Mouse (Mus musculus) liver, adult 2 months (tissue): ENCODE results near the gene Runx2. TPM values are rescaled to one million over a fixed set of nuclear protein-coding genes. Genes with fewer than 3 reads are reported as not detected.

Experiments used
- DNase-seq: peaks from one replicate; pipeline ENCODE4 v3.0.0-alpha.2; 2011; ENCODE audit warnings: low read depth, low spot score; ENCODE audit errors: extremely low read depth
- H3K27ac ChIP-seq: fragments of 200-500 bp; replicated peaks from 2 replicates; pipeline ENCODE4 v1.5.1; 2012; ENCODE audit warnings: low read depth, mild to moderate bottlenecking, control low read depth, inconsistent platforms, low read length; ENCODE audit not compliant: insufficient read depth
- H3K27me3 ChIP-seq: fragments of 200-500 bp; 2 replicates; pipeline ENCODE4 v1.6.1; 2012; ENCODE audit warnings: mild to moderate bottlenecking, moderate library complexity, low read length, inconsistent platforms; ENCODE audit not compliant: control insufficient read depth, insufficient read depth
- H3K36me3 ChIP-seq: fragments of 200-500 bp; 2 replicates; pipeline ENCODE4 v1.6.1; 2012; ENCODE audit warnings: low read length, inconsistent platforms; ENCODE audit not compliant: control insufficient read depth, insufficient read depth
- H3K4me1 ChIP-seq: fragments of 200-500 bp; 2 replicates; pipeline ENCODE4 v1.6.1; 2011; ENCODE audit warnings: low read length; ENCODE audit not compliant: control insufficient read depth, insufficient read depth
- H3K4me3 ChIP-seq: fragments of 200-500 bp; 2 replicates; pipeline ENCODE4 v1.5.1; 2011; ENCODE audit warnings: low read depth, mild to moderate bottlenecking, control low read depth, low read length, moderate library complexity; ENCODE audit not compliant: insufficient read depth
- H3K79me2 ChIP-seq: fragments of 200-500 bp; 2 replicates; pipeline ENCODE4 v1.6.1; 2012; ENCODE audit warnings: inconsistent platforms, mild to moderate bottlenecking, low read length, moderate library complexity; ENCODE audit not compliant: control insufficient read depth, insufficient read depth
- H3K9ac ChIP-seq: fragments of 200-500 bp; 2 replicates; pipeline ENCODE4 v1.6.1; 2012; ENCODE audit warnings: low read depth, mild to moderate bottlenecking, control low read depth, inconsistent platforms, low read length
- CTCF ChIP-seq: fragments of 200-500 bp; IDR thresholded peaks from 2 replicates; pipeline ENCODE4 v1.5.1; 2011; ENCODE audit warnings: low read depth, low read length, control low read depth
- POLR2A ChIP-seq: fragments of 200-500 bp; IDR thresholded peaks from 2 replicates; pipeline ENCODE4 v1.6.1; 2011; ENCODE audit warnings: low read length, control low read depth; ENCODE audit not compliant: insufficient read depth; ENCODE audit errors: extremely low read depth
- WGBS: fragments of 180-500 bp; shearing (Covaris S2); methylation state at CpG from one replicate; pipeline ENCODE4 v1.1.7; 2018; 5-methylcytosine and 5-hydroxymethylcytosine counted together
- polyA plus RNA-seq: library from polyadenylated mRNA; depleted of rRNA; stranded (reverse); fragments of >200 nt; gene quantifications from 2 replicates; pipeline ENCODE4 v1.2.3, GENCODE M21; 2012; rRNA removed
- total RNA-seq: library from RNA; depleted of rRNA; stranded (reverse); fragments of >200 nt; gene quantifications from 2 replicates; pipeline ENCODE4 v1.2.3, GENCODE M21; 2014; rRNA removed

The Runx2 gene
- total and polyA plus RNA-seq, 2 experiments: 0.09 to 0.21 TPM

DNA sequence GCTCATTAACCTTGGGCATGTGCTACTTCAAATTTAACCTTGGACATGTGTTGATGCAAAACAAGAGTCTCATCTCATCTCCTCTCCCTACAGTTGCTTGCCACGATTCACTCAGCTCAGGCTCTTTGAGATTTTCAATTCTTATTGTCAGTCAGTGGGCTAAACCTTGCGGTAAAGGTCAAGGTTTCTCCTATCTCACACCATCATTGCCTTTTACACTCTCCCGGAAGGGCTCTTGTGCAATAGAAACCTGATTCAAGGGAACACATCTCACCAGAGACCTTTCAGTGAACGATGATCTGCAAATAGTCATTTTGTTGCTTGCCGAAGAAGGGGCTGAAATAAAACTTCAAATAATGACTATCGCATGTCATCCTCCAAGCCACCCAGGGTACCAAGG lies 354.4 kb downstream of the Runx2 start:
- Histone ChIP-seq H3K27ac (no peak overlapping the region), H3K79me2 (no peaks in the 10 kb centered on the region), H3K4me3 (no peak overlapping the region), H3K36me3 (no peaks in the 10 kb centered on the region), H3K27me3 (0 out of 2 replicates have a peak, but pooled peaks cover 3% of the 10 kb centered on the region), H3K4me1 (no peaks in the 10 kb centered on the region), H3K9ac (no peak overlapping the region)
- WGBS: 63% methylated on average over 6 of the region's 6 CpGs
- TF ChIP-seq POLR2A (no peak), CTCF (no peak)
- no peak for DNase-seq

DNA sequence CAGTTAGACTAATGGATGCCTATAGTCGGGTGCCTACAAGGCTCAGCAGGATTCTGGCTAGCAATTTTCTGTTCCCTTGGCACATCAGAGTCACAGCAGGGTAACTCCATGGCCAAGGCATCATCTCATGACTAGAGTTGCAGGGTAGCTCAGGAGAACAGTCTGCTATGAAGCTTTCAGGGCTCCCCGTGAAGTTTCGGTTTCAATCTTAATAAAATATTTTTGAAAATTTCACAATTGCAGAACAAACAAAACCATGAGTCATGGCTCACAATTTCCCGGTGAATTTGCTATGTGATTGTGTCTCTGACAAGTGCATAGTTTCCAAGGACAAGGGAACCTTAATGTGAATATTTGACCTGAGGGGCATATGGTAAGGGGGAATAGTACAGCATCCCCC lies 355.6 kb downstream of the Runx2 start:
- Histone ChIP-seq H3K4me3 (no peak overlapping the region), H3K27me3 (0 out of 2 replicates have a peak, but pooled peaks cover 3% of the 10 kb centered on the region), H3K36me3 (no peaks in the 10 kb centered on the region), H3K27ac (no peak overlapping the region), H3K9ac (no peak overlapping the region), H3K4me1 (no peaks in the 10 kb centered on the region), H3K79me2 (no peaks in the 10 kb centered on the region)
- DNase-seq: peak; percentile 16
- 82% methylated on average over 4 of the region's 4 CpGs for whole genome bisulfite sequencing
- no peak for TF ChIP-seq CTCF
- TF ChIP-seq POLR2A: no peak

DNA sequence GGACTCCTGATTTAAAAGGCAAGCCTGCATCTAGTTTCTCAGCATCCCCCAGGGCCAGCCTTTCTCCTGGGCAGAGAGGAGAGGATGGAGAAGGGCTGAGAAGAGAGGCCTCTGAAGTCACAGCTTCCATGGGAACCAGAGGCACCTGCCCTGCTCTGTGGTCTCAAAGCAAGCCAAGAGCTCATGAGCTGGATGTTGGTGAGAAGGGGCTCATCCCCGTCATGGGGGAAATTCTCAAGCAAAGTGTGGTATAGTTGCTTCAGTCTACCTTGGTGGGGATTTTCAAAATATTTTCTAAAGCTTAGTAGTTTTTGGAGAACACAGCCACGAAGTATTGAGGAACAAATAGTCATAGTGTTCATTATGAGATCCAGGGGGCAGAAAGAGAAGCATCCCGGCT lies 357.9 kb downstream of the Runx2 start:
- TF ChIP-seq POLR2A: no peak
- TF ChIP-seq CTCF: no peak
- no peak overlapping the region for H3K27ac ChIP-seq
- H3K9ac ChIP-seq: no peak overlapping the region
- H3K79me2 ChIP-seq: no peaks in the 10 kb centered on the region
- 0 out of 2 replicates have a peak, but pooled peaks cover 3% of the 10 kb centered on the region for H3K27me3 ChIP-seq
- H3K4me3 ChIP-seq: no peak overlapping the region
- WGBS: 70% methylated on average over 3 of the region's 3 CpGs
- no peaks in the 10 kb centered on the region for H3K4me1 ChIP-seq
- no peak for DNase-seq
- H3K36me3 ChIP-seq: no peaks in the 10 kb centered on the region

DNA sequence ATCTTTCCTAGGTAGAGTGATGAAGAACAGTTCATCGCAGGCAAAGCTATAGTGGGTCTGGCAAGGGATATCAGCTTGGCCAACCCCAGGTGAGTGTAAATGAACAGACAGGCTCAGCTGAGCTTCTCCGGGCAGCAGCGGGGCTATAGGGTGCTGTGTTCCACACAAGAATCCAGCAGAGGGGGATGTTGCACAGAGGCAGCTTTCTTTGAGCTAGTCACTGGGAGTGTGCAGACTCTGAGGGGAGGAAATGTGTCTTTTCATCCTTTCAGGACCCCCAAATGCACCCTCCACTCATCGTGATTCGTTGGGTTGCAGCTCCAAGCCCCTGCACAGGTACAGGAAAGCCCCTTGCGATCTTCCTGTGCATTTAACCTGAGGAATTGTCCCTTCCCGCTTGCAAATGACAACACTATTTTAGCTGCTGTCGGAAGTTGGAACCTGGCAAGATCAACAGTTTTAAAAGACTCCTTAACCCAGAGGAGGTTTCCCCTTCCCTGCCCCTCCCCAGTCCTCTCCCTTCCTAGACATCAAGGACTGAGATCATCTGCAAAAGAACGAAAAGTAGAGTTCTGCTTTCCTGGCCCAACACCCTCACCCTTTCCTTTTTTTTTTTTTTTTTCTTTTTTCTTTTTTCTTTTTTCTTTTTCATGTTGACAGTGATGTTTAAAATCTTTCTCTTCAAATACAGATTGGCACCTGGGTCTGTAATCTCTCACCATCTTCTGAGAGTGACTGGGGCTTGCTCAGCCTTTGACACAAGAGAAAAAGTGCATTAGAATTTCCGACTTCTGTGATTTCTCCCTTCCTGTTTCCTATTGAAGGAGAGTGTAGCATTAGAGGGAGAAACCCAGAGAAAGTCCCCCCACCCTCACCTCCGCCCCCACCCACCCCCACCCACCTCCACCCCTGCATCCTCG lies 358.7 kb downstream of the Runx2 start:
- no peak overlapping the region for H3K4me3 ChIP-seq
- no peaks in the 10 kb centered on the region for H3K36me3 ChIP-seq
- H3K9ac ChIP-seq: no peak overlapping the region
- 0 out of 2 replicates have a peak, but pooled peaks cover 3% of the 10 kb centered on the region for H3K27me3 ChIP-seq
- H3K79me2 ChIP-seq: no peaks in the 10 kb centered on the region
- TF ChIP-seq POLR2A: no peak
- peak; percentile 52 for TF ChIP-seq CTCF
- no peak overlapping the region for H3K27ac ChIP-seq
- WGBS: 35% methylated on average over 12 of the region's 12 CpGs
- no peaks in the 10 kb centered on the region for H3K4me1 ChIP-seq
- DNase-seq: no peak

DNA sequence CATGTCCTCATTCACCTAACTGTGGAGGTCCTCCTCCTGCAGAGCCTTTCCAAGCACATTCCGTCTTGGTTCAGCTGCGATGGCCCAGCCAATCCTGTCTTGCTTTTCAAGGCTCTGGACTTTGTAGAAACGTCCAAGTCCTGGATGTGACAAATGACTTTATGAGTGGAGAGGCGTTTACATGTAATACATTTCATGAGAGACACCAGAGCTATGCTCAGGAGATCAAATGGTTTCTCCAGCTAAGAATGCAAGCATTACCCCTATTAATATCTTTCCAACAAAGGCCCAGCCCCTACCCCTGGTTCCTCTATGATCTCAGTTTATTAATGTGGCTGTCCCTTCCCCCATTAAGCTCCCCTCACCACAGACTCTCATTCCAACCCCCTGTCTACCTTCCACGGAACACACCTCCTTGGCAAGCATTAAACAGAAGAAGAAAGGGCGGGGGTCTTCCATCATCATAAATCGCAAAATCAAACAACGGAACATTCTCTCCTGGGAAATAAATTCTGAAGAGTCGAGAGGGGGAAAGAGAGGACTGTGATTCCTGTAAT lies 364.6 kb downstream of the Runx2 start:
- 73% methylated on average over 9 of the region's 9 CpGs for WGBS
- no peak for TF ChIP-seq CTCF
- no peak for TF ChIP-seq POLR2A
- no peak overlapping the region for H3K9ac ChIP-seq
- H3K79me2 ChIP-seq: no peaks in the 10 kb centered on the region
- DNase-seq: no peak
- no peaks in the 10 kb centered on the region for H3K4me1 ChIP-seq
- no peaks in the 10 kb centered on the region for H3K27me3 ChIP-seq
- no peak overlapping the region for H3K27ac ChIP-seq
- H3K4me3 ChIP-seq: no peak overlapping the region
- H3K36me3 ChIP-seq: no peaks in the 10 kb centered on the region

Other genes with a start within 250 kb of the Runx2 start
- gene Supt3, start 37.6 kb downstream of the Runx2 start, total RNA-seq: 4.2 and 4.9 TPM in 2 replicates
- gene Supt3, start 37.6 kb downstream of the Runx2 start, polyA plus RNA-seq: 2.3 and 2.7 TPM in 2 replicates